Mouse (Mus musculus): ENCODE data around the gene Nadk.

DNA sequence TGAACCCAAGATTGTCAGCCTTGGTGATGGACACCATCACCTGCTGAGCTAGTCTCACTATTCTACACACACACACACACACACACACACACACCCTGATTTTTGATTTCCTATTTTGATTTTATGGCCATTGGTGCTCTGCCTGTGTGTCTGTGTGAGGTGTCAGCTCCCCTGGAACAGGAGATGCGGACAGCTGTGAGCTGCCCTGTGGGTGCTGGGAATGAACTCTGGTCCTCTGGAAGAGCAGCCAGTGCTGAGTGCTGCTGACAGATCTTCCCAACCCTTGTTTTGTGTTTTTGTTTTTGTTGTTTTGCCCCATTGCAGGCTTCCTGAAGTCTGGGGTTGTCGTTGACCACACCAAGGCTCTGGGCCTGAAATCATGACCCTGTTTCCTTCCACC, 11.0 kb downstream of the Nadk start:
- no peak for TF ChIP-seq CTCF (IDR thresholded peaks at IDR 0.05; ENCODE audit: low read depth)
- TF ChIP-seq EP300 (optimal IDR thresholded peaks at IDR 0.05), result no peak

Measured in stomach, postnatal 0 days (tissue).